Mouse (Mus musculus) liver, adult 2 months (tissue): Measurements from ENCODE around the gene Slc7a15. TPM values are rescaled to one million over a fixed set of nuclear protein-coding genes. Genes with fewer than 3 reads are reported as not detected.

Experiments
- DNase-seq: peaks from one replicate; pipeline ENCODE4 v3.0.0-alpha.2; 2011; ENCODE audit warnings: low read depth, low spot score; ENCODE audit errors: extremely low read depth
- H3K27ac ChIP-seq: fragments of 200-500 bp; replicated peaks from 2 replicates; pipeline ENCODE4 v1.5.1; 2012; ENCODE audit warnings: low read depth, mild to moderate bottlenecking, control low read depth, inconsistent platforms, low read length; ENCODE audit not compliant: insufficient read depth
- H3K27me3 ChIP-seq: fragments of 200-500 bp; 2 replicates; pipeline ENCODE4 v1.6.1; 2012; ENCODE audit warnings: mild to moderate bottlenecking, moderate library complexity, low read length, inconsistent platforms; ENCODE audit not compliant: control insufficient read depth, insufficient read depth
- H3K36me3 ChIP-seq: fragments of 200-500 bp; 2 replicates; pipeline ENCODE4 v1.6.1; 2012; ENCODE audit warnings: low read length, inconsistent platforms; ENCODE audit not compliant: control insufficient read depth, insufficient read depth
- H3K4me1 ChIP-seq: fragments of 200-500 bp; 2 replicates; pipeline ENCODE4 v1.6.1; 2011; ENCODE audit warnings: low read length; ENCODE audit not compliant: control insufficient read depth, insufficient read depth
- H3K4me3 ChIP-seq: fragments of 200-500 bp; 2 replicates; pipeline ENCODE4 v1.5.1; 2011; ENCODE audit warnings: low read depth, mild to moderate bottlenecking, control low read depth, low read length, moderate library complexity; ENCODE audit not compliant: insufficient read depth
- H3K79me2 ChIP-seq: fragments of 200-500 bp; 2 replicates; pipeline ENCODE4 v1.6.1; 2012; ENCODE audit warnings: inconsistent platforms, mild to moderate bottlenecking, low read length, moderate library complexity; ENCODE audit not compliant: control insufficient read depth, insufficient read depth
- H3K9ac ChIP-seq: fragments of 200-500 bp; 2 replicates; pipeline ENCODE4 v1.6.1; 2012; ENCODE audit warnings: low read depth, mild to moderate bottlenecking, control low read depth, inconsistent platforms, low read length
- CTCF ChIP-seq: fragments of 200-500 bp; IDR thresholded peaks from 2 replicates; pipeline ENCODE4 v1.5.1; 2011; ENCODE audit warnings: low read depth, low read length, control low read depth
- POLR2A ChIP-seq: fragments of 200-500 bp; IDR thresholded peaks from 2 replicates; pipeline ENCODE4 v1.6.1; 2011; ENCODE audit warnings: low read length, control low read depth; ENCODE audit not compliant: insufficient read depth; ENCODE audit errors: extremely low read depth
- WGBS: fragments of 180-500 bp; shearing (Covaris S2); methylation state at CpG from one replicate; pipeline ENCODE4 v1.1.7; 2018; 5-methylcytosine and 5-hydroxymethylcytosine counted together
- polyA plus RNA-seq: library from polyadenylated mRNA; depleted of rRNA; stranded (reverse); fragments of >200 nt; gene quantifications from 2 replicates; pipeline ENCODE4 v1.2.3, GENCODE M21; 2012
- total RNA-seq: library from RNA; depleted of rRNA; stranded (reverse); fragments of >200 nt; gene quantifications from 2 replicates; pipeline ENCODE4 v1.2.3, GENCODE M21; 2014

The Slc7a15 gene
- total and polyA plus RNA-seq, 2 experiments: 0.12 TPM; not detected in 1

GRCm38 (mm10) chr12:8524062-8524461 lies 74.8 kb downstream of the Slc7a15 start:
- TF ChIP-seq POLR2A: no peak
- no peak for TF ChIP-seq CTCF
- no peaks in the 10 kb centered on the region for H3K27me3 ChIP-seq
- no peaks in the 10 kb centered on the region for H3K36me3 ChIP-seq
- H3K4me1 ChIP-seq: peaks cover 3% of the 10 kb centered on the region
- H3K79me2 ChIP-seq: no peaks in the 10 kb centered on the region
- no peak overlapping the region for H3K27ac ChIP-seq
- no peak overlapping the region for H3K4me3 ChIP-seq
- H3K9ac ChIP-seq: no peak overlapping the region
- no peak for DNase-seq
- 90% methylated on average over 5 of the region's 5 CpGs for WGBS

GRCm38 (mm10) chr12:8522711-8523110 lies 76.2 kb downstream of the Slc7a15 start:
- 60% methylated on average over 2 of the region's 2 CpGs for WGBS
- TF ChIP-seq CTCF (no peak), POLR2A (no peak)
- peaks cover 3% of the 10 kb centered on the region for H3K4me1 ChIP-seq
- H3K36me3 ChIP-seq: no peaks in the 10 kb centered on the region
- no peaks in the 10 kb centered on the region for H3K27me3 ChIP-seq
- no peaks in the 10 kb centered on the region for H3K79me2 ChIP-seq
- no peak overlapping the region for H3K4me3 ChIP-seq
- H3K9ac ChIP-seq: no peak overlapping the region
- no peak overlapping the region for H3K27ac ChIP-seq
- no peak for DNase-seq

GRCm38 (mm10) chr12:8521375-8522047 lies 77.4 kb downstream of the Slc7a15 start:
- Histone ChIP-seq H3K27me3 (no peaks in the 10 kb centered on the region), H3K27ac (no peak overlapping the region), H3K4me3 (no peak overlapping the region), H3K9ac (no peak overlapping the region), H3K36me3 (no peaks in the 10 kb centered on the region), H3K79me2 (no peaks in the 10 kb centered on the region), H3K4me1 (peaks cover 3% of the 10 kb centered on the region)
- peak; percentile 66 for DNase-seq
- 67% methylated on average over 12 of the region's 12 CpGs for WGBS
- no peak for TF ChIP-seq CTCF
- no peak for TF ChIP-seq POLR2A

GRCm38 (mm10) chr12:8519431-8520160 lies 79.3 kb downstream of the Slc7a15 start:
- Histone ChIP-seq H3K27ac (no peak overlapping the region), H3K79me2 (no peaks in the 10 kb centered on the region), H3K36me3 (no peaks in the 10 kb centered on the region), H3K4me1 (peaks cover 3% of the 10 kb centered on the region), H3K9ac (no peak overlapping the region), H3K4me3 (no peak overlapping the region), H3K27me3 (no peaks in the 10 kb centered on the region)
- DNase-seq: no peak
- no peak for TF ChIP-seq CTCF
- TF ChIP-seq POLR2A: no peak
- 82% methylated on average over 12 of the region's 12 CpGs for WGBS

- Histone ChIP-seq H3K9ac (0 out of 2 replicates have a peak overlapping the region, but pooled peaks have one; percentile 21), H3K79me2 (no peaks in the 10 kb centered on the region), H3K27ac (peak overlapping the region; percentile 54), H3K36me3 (no peaks in the 10 kb centered on the region), H3K27me3 (no peaks in the 10 kb centered on the region), H3K4me1 (peaks cover 13% of the 10 kb centered on the region; the same call in 1 of the 2 replicates), H3K4me3 (peak overlapping the region; percentile 8)
- 39% methylated on average over 18 of the region's 18 CpGs for WGBS
- no peak for TF ChIP-seq CTCF
- peak; percentile 79 for DNase-seq
Observed at GRCm38 (mm10) chr12:8511037-8511882, 87.6 kb downstream of the Slc7a15 start.
